Mouse (Mus musculus): ENCODE data around the gene Afp.

Gene Afp

GRCm38 (mm10) chr5:90490518-90490917 lies at the start of gene Afp:
Afp (plus strand) TSS chr5:90490737.
- DNase-seq: no peak

- no peak for DNase-seq
These were observed 43.0 kb upstream of the Afp start for GRCm38 (mm10) chr5:90447577-90447976.

GRCm38 (mm10) chr5:90449961-90450360 lies 40.6 kb upstream of the Afp start:
- no peak for DNase-seq

- DNase-seq: no peak
These were observed 37.8 kb upstream of the Afp start for GRCm38 (mm10) chr5:90452711-90453110.

GRCm38 (mm10) chr5:90457241-90457640 lies 33.3 kb upstream of the Afp start:
- no peak for DNase-seq

- DNase-seq: no peak
These were observed 31.8 kb upstream of the Afp start for GRCm38 (mm10) chr5:90458727-90459126.

GRCm38 (mm10) chr5:90460619-90461018 lies 29.9 kb upstream of the Afp start, which contains the start of gene Alb:
Alb (plus strand) TSS chr5:90460897.
- DNase-seq: no peak

GRCm38 (mm10) chr5:90466806-90467205 lies 23.7 kb upstream of the Afp start:
- DNase-seq: no peak

- no peak for DNase-seq
These were observed 23.3 kb upstream of the Afp start for GRCm38 (mm10) chr5:90467245-90467644.

- no peak for DNase-seq
These were observed 19.7 kb upstream of the Afp start for GRCm38 (mm10) chr5:90470836-90471235.

- no peak for DNase-seq
These were observed 16.6 kb upstream of the Afp start for GRCm38 (mm10) chr5:90473902-90474301.

GRCm38 (mm10) chr5:90474369-90474768 lies 16.2 kb upstream of the Afp start:
- no peak for DNase-seq

- no peak for DNase-seq
These were observed 13.8 kb upstream of the Afp start for GRCm38 (mm10) chr5:90476741-90477140.

- no peak for DNase-seq
These were observed 13.0 kb upstream of the Afp start for GRCm38 (mm10) chr5:90477308-90478140.

GRCm38 (mm10) chr5:90478886-90479285 lies 11.7 kb upstream of the Afp start:
- DNase-seq: no peak

GRCm38 (mm10) chr5:90485597-90485996 lies 4.9 kb upstream of the Afp start:
- no peak for DNase-seq

- no peak for DNase-seq
These were observed 2.2 kb upstream of the Afp start for GRCm38 (mm10) chr5:90488323-90488722.

GRCm38 (mm10) chr5:90492440-90492839 lies 1.9 kb downstream of the Afp start:
- DNase-seq: no peak

- no peak for DNase-seq
These were observed 3.8 kb downstream of the Afp start for GRCm38 (mm10) chr5:90494308-90494707.

- peak; percentile 24 for DNase-seq
These were observed 9.0 kb downstream of the Afp start for GRCm38 (mm10) chr5:90499509-90499908.

- DNase-seq: peak; percentile 75
These were observed 10.2 kb downstream of the Afp start for GRCm38 (mm10) chr5:90500714-90501113.

- DNase-seq: no peak
These were observed 11.2 kb downstream of the Afp start for GRCm38 (mm10) chr5:90501752-90502151.

- no peak for DNase-seq
These were observed 14.2 kb downstream of the Afp start for GRCm38 (mm10) chr5:90504742-90505141.

GRCm38 (mm10) chr5:90506507-90506906 lies 16.0 kb downstream of the Afp start:
- DNase-seq: no peak

GRCm38 (mm10) chr5:90507411-90507949 lies 16.9 kb downstream of the Afp start:
- DNase-seq: no peak
